Mouse (Mus musculus) bone marrow, adult 2 months (tissue): ENCODE measurements around the gene 2810459M11Rik.

Source experiments
- CTCF ChIP-seq: fragments of 200-500 bp; IDR thresholded peaks from 2 replicates; pipeline ENCODE4 v1.5.1; 2011; ENCODE audit warnings: low read length, control low read depth; ENCODE audit not compliant: control insufficient read depth, insufficient read depth
- POLR2A ChIP-seq: fragments of 200-500 bp; IDR thresholded peaks from 2 replicates; pipeline ENCODE4 v1.6.1; 2011; ENCODE audit warnings: low read depth, mild to moderate bottlenecking, control low read depth, low read length, borderline replicate concordance; ENCODE audit not compliant: control insufficient read depth

DNA sequence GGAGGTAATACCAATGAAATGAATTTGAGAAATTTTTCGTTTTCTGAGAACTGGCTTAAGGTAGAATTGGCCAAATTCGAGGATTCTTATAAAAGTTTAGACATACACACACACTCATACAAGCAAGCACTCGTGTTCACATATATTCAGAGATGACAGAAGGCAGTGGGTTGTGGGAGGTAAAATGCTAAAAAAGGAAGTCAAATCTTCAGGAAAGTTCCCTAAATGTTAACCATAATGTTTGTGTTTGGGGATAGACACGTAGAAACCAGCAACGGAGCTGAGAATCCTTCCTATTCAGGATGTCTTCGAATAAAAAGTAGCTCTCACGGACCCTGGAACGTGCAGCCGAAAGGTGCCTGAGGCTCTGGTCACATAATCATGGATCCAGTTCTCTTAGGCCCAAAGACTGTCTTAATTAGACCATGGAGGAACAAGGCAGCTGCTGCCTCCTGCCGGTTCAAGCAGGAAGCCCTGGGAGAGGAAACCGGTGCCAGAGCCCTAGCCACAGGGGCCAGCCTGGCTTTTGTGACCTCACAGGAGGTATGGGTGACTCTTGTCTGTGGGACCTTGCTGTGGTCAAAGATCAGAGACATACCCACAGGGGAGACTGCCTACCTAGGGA lies 24.2 kb upstream of the 2810459M11Rik start:
- TF ChIP-seq CTCF: peak; percentile 24; the same call in 1 of the 2 replicates
- TF ChIP-seq POLR2A: no peak
